Mouse (Mus musculus) small intestine, adult 2 months (tissue): ENCODE data around the gene Arl11.

Source experiments
- CTCF ChIP-seq: fragments of 200-500 bp; IDR thresholded peaks from 2 replicates; pipeline ENCODE4 v1.5.1; 2012; ENCODE audit warnings: low read depth, mild to moderate bottlenecking, control low read depth, inconsistent platforms, low read length, moderate library complexity, mixed read lengths; ENCODE audit not compliant: insufficient replicate concordance, insufficient read length; ENCODE audit errors: extremely low read depth
- POLR2A ChIP-seq: fragments of 200-500 bp; IDR thresholded peaks from 2 replicates; pipeline ENCODE4 v1.6.1; 2012; ENCODE audit warnings: low read depth, mild to moderate bottlenecking, control low read depth, inconsistent platforms, low read length, moderate library complexity

GRCm38 (mm10) chr14:61290664-61291063 lies 18.9 kb upstream of the Arl11 start:
- TF ChIP-seq CTCF (no peak), POLR2A (no peak)
